Mouse (Mus musculus) cortical plate, adult 2 months (tissue): ENCODE data around the gene Abcf1.

Experiments
- CTCF ChIP-seq: fragments of 200-500 bp; IDR thresholded peaks from 2 replicates; pipeline ENCODE4 v1.5.1; 2011; ENCODE audit warnings: mild to moderate bottlenecking, control low read depth, low read length; ENCODE audit not compliant: insufficient read depth; ENCODE audit errors: extremely low read depth
- POLR2A ChIP-seq: fragments of 200-500 bp; IDR thresholded peaks from 2 replicates; pipeline ENCODE4 v1.6.1; 2011; ENCODE audit warnings: mild to moderate bottlenecking, low read length, control low read depth; ENCODE audit not compliant: insufficient read depth; ENCODE audit errors: extremely low read depth

DNA sequence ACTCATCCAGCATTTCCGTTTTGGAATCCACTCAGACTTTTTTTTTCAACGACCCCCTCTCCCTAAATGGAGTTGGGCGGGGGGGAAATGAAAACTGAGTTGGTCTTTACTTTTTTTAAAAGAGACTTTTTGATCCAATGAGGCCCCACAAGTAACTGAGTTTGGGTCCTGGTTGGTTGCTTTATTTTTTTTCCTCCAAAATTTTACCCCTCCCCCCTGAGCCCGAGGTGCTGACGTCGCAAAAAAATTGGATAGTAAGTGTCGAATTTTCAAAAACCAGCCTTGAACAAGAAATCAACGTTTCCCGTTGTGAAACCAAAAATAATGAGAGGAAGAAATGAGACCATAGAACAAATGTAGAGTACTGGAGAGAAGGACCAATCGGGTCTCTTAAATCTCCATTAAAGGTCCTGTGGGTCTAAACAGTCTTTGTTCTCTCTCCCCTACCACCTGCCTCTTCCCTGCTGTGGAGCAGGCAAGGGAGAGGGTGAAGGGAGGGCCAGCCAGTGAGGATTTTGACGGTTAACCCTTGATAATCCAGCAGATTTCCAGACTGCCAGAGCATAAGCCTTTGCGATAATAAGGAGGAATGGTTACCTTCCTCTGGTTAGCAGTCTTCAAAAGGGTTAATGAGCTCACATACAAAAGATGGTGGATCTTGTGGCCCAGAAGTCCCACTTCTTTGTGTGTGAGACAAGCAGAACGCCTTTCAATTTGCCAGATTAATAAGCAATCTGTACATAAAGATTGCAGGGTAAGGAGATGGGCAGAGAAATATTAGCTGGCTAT lies 51.9 kb downstream of the Abcf1 start:
- TF ChIP-seq POLR2A (peak; percentile 72), CTCF (no peak)
